Mouse (Mus musculus): ENCODE data around the gene Mup6.
"Not testable (repeated sequence)": the region's sequence is repeated elsewhere in the genome, so short reads cannot be mapped to it uniquely, and the experiment has no call there.

Gene Mup6

GRCm38 (mm10) chr4:59963405-59964344 is at the start of gene Mup6:
TSS of gene Mup6 (plus strand) at chr4:59964294.
- DNase-seq: no peak

GRCm38 (mm10) chr4:59914608-59915403 is 49.3 kb upstream of the Mup6 start, which contains the start of gene Slc46a2:
TSS of gene Slc46a2 (minus strand) at chr4:59915056.
- no peak for DNase-seq

GRCm38 (mm10) chr4:59917966-59918365 is 46.1 kb upstream of the Mup6 start:
- DNase-seq: no peak

- DNase-seq: peak; percentile 49 to 61
Measured at GRCm38 (mm10) chr4:59925082-59925481, 39.0 kb upstream of the Mup6 start.

- DNase-seq: no peak
Measured at GRCm38 (mm10) chr4:59927666-59928065, 36.4 kb upstream of the Mup6 start.

GRCm38 (mm10) chr4:59928347-59928746 is 35.7 kb upstream of the Mup6 start:
- peak; percentile 83 to 86 for DNase-seq

GRCm38 (mm10) chr4:59932505-59933281 is 31.4 kb upstream of the Mup6 start:
- peak; percentile 33 for DNase-seq

GRCm38 (mm10) chr4:59937543-59937942 is 26.6 kb upstream of the Mup6 start:
- no peak for DNase-seq

GRCm38 (mm10) chr4:59960610-59961009 is 3.5 kb upstream of the Mup6 start, which contains the start of gene Mup4:
TSS of gene Mup4 (minus strand) at chr4:59960710.
- DNase-seq: no peak

- not testable (repeated sequence) for DNase-seq
Measured at GRCm38 (mm10) chr4:59997894-59998293, 33.8 kb downstream of the Mup6 start.

- not testable (repeated sequence) for DNase-seq
Measured at GRCm38 (mm10) chr4:60020141-60020540, 56.0 kb downstream of the Mup6 start.

- not testable (repeated sequence) for DNase-seq
Measured at GRCm38 (mm10) chr4:60029334-60030111, 65.4 kb downstream of the Mup6 start.

All from B cell, adult 2 months (primary cell).